Mouse (Mus musculus) midbrain, embryonic 13.5 days (tissue): ENCODE data around the gene Slc1a3. TPM values are rescaled to one million over a fixed set of nuclear protein-coding genes. Genes with fewer than 3 reads are reported as not detected.

ENCODE experiments used
- ATAC-seq: fragments of 200-750 bp; cut with Nextera tagmentation; 2 replicates; pipeline ENCODE4 v1.8.0; 2017; ENCODE audit warnings: mild to moderate bottlenecking, moderate TSS enrichment, moderate library complexity
- H3K27ac ChIP-seq: fragments of 300-500 bp; sonication (generic); 2 replicates; pipeline ENCODE4 v1.5.1; 2015; ENCODE audit warnings: inconsistent platforms, mild to moderate bottlenecking, moderate library complexity
- H3K27me3 ChIP-seq: fragments of 300-500 bp; sonication (generic); 2 replicates; pipeline ENCODE4 v1.6.1; 2015; ENCODE audit warnings: mild to moderate bottlenecking, inconsistent platforms
- H3K36me3 ChIP-seq: fragments of 300-500 bp; sonication (generic); 2 replicates; pipeline ENCODE4 v1.6.1; 2015; ENCODE audit warnings: mild to moderate bottlenecking, inconsistent platforms
- H3K4me1 ChIP-seq: fragments of 300-500 bp; sonication (generic); replicated peaks from 2 replicates; pipeline ENCODE4 v1.6.1; 2015; ENCODE audit warnings: inconsistent platforms
- H3K4me2 ChIP-seq: fragments of 300-500 bp; sonication (generic); replicated peaks from 2 replicates; pipeline ENCODE4 v1.6.1; 2015; ENCODE audit warnings: moderate library complexity, mild to moderate bottlenecking, inconsistent platforms
- H3K4me3 ChIP-seq: fragments of 300-500 bp; sonication (generic); replicated peaks from 2 replicates; pipeline ENCODE4 v1.5.1; 2015; ENCODE audit warnings: mild to moderate bottlenecking, inconsistent platforms
- H3K9ac ChIP-seq: fragments of 300-500 bp; sonication (generic); replicated peaks from 2 replicates; pipeline ENCODE4 v1.6.1; 2015; ENCODE audit warnings: mild to moderate bottlenecking, inconsistent platforms
- H3K9me3 ChIP-seq: fragments of 300-500 bp; sonication (generic); 2 replicates; pipeline ENCODE4 v1.6.1; 2016; ENCODE audit warnings: mild to moderate bottlenecking, inconsistent platforms
- WGBS: fragments of 180-500 bp; shearing (Covaris S2); methylation state at CpG from one replicate; pipeline ENCODE4 v1.1.7; 2015; 5-methylcytosine and 5-hydroxymethylcytosine counted together
- polyA plus RNA-seq: library from polyadenylated mRNA; unstranded; fragments of >200 nt; fragmentation: Nextera tagmentation; extraction: Ambion mirVana; gene quantifications from 2 replicates; pipeline ENCODE4 v1.2.1, GENCODE M21; 2015

The Slc1a3 gene
- polyA plus RNA-seq, 1 experiment from 2014 or later, result 85.4 TPM

GRCm38 (mm10) chr15:8639856-8640255 is 70.7 kb downstream of the Slc1a3 start:
- 79% methylated on average over 2 of the region's 2 CpGs for WGBS
- Histone ChIP-seq H3K36me3 (peaks cover 17% of the 10 kb centered on the region; the same call in 1 of the 2 replicates), H3K27me3 (no peaks in the 10 kb centered on the region), H3K4me2 (no peak overlapping the region), H3K9me3 (no peaks in the 10 kb centered on the region), H3K27ac (no peak overlapping the region), H3K9ac (no peak overlapping the region), H3K4me3 (no peak overlapping the region), H3K4me1 (0 out of 2 replicates have a peak, but pooled peaks cover 5% of the 10 kb centered on the region)
- ATAC-seq, result no peak

GRCm38 (mm10) chr15:8638568-8639325 is 71.8 kb downstream of the Slc1a3 start:
- no peak overlapping the region for H3K27ac ChIP-seq
- no peak overlapping the region for H3K4me2 ChIP-seq
- H3K36me3 ChIP-seq, result peaks cover 17% of the 10 kb centered on the region; the same call in 1 of the 2 replicates
- no peaks in the 10 kb centered on the region for H3K9me3 ChIP-seq
- no peak for ATAC-seq
- no peak overlapping the region for H3K9ac ChIP-seq
- H3K4me3 ChIP-seq, result no peak overlapping the region
- H3K27me3 ChIP-seq, result no peaks in the 10 kb centered on the region
- no peaks in the 10 kb centered on the region for H3K4me1 ChIP-seq
- WGBS, result 94% methylated on average over 15 of the region's 15 CpGs

- Histone ChIP-seq H3K27me3 (no peaks in the 10 kb centered on the region), H3K9ac (no peak overlapping the region), H3K27ac (no peak overlapping the region), H3K4me2 (no peak overlapping the region), H3K9me3 (no peaks in the 10 kb centered on the region), H3K4me1 (0 out of 2 replicates have a peak, but pooled peaks cover 3% of the 10 kb centered on the region), H3K36me3 (peaks cover 12% of the 10 kb centered on the region; the same call in 1 of the 2 replicates), H3K4me3 (no peak overlapping the region)
- WGBS, result 87% methylated on average over 2 of the region's 2 CpGs
- ATAC-seq, result no peak
Measured at GRCm38 (mm10) chr15:8637283-8637682, 73.3 kb downstream of the Slc1a3 start.

- Histone ChIP-seq H3K4me2 (no peak overlapping the region), H3K4me1 (0 out of 2 replicates have a peak, but pooled peaks cover 5% of the 10 kb centered on the region), H3K36me3 (peaks cover 8% of the 10 kb centered on the region; the same call in 1 of the 2 replicates), H3K27ac (no peak overlapping the region), H3K27me3 (peaks cover 6% of the 10 kb centered on the region; the same call in 1 of the 2 replicates), H3K9ac (no peak overlapping the region), H3K4me3 (no peak overlapping the region), H3K9me3 (no peaks in the 10 kb centered on the region)
- no peak for ATAC-seq
- 93% methylated on average over 15 of the region's 15 CpGs for WGBS
Measured at GRCm38 (mm10) chr15:8635974-8636373, 74.6 kb downstream of the Slc1a3 start.

- Histone ChIP-seq H3K4me2 (no peak overlapping the region), H3K27ac (no peak overlapping the region), H3K4me3 (no peak overlapping the region), H3K9ac (no peak overlapping the region), H3K27me3 (peaks cover 18% of the 10 kb centered on the region), H3K36me3 (peaks cover 7% of the 10 kb centered on the region; the same call in 1 of the 2 replicates), H3K9me3 (no peaks in the 10 kb centered on the region), H3K4me1 (peaks cover 7% of the 10 kb centered on the region; the same call in 1 of the 2 replicates)
- ATAC-seq, result no peak
- 87% methylated on average over 4 of the region's 4 CpGs for WGBS
Measured at GRCm38 (mm10) chr15:8634807-8635206, 75.8 kb downstream of the Slc1a3 start.

GRCm38 (mm10) chr15:8634355-8634754 is 76.2 kb downstream of the Slc1a3 start:
- no peak overlapping the region for H3K4me3 ChIP-seq
- no peaks in the 10 kb centered on the region for H3K9me3 ChIP-seq
- ATAC-seq, result no peak
- peaks cover 7% of the 10 kb centered on the region; the same call in 1 of the 2 replicates for H3K36me3 ChIP-seq
- peaks cover 10% of the 10 kb centered on the region; the same call in 1 of the 2 replicates for H3K4me1 ChIP-seq
- WGBS, result 49% methylated on average over 3 of the region's 3 CpGs
- no peak overlapping the region for H3K9ac ChIP-seq
- H3K4me2 ChIP-seq, result no peak overlapping the region
- peaks cover 20% of the 10 kb centered on the region for H3K27me3 ChIP-seq
- no peak overlapping the region for H3K27ac ChIP-seq

- 56% methylated on average over 6 of the region's 6 CpGs for WGBS
- H3K9ac ChIP-seq, result no peak overlapping the region
- H3K4me2 ChIP-seq, result no peak overlapping the region
- peaks cover 20% of the 10 kb centered on the region for H3K27me3 ChIP-seq
- H3K9me3 ChIP-seq, result no peaks in the 10 kb centered on the region
- peaks cover under 1% of the 10 kb centered on the region; the same call in 1 of the 2 replicates for H3K36me3 ChIP-seq
- ATAC-seq, result no peak
- no peak overlapping the region for H3K4me3 ChIP-seq
- H3K4me1 ChIP-seq, result peaks cover 13% of the 10 kb centered on the region; the same call in 1 of the 2 replicates
- no peak overlapping the region for H3K27ac ChIP-seq
Measured at GRCm38 (mm10) chr15:8633375-8633774, 77.2 kb downstream of the Slc1a3 start.

- H3K4me2 ChIP-seq, result no peak overlapping the region
- no peaks in the 10 kb centered on the region for H3K9me3 ChIP-seq
- peaks cover 19% of the 10 kb centered on the region for H3K4me1 ChIP-seq
- H3K27ac ChIP-seq, result no peak overlapping the region
- WGBS, result 3% methylated on average over 10 of the region's 10 CpGs
- H3K27me3 ChIP-seq, result peaks cover 26% of the 10 kb centered on the region
- peak; percentile 40 for ATAC-seq
- no peaks in the 10 kb centered on the region for H3K36me3 ChIP-seq
- H3K9ac ChIP-seq, result 0 out of 2 replicates have a peak overlapping the region, but pooled peaks have one; percentile 23
- no peak overlapping the region for H3K4me3 ChIP-seq
Measured at GRCm38 (mm10) chr15:8632361-8632760, 78.2 kb downstream of the Slc1a3 start.

- H3K4me1 ChIP-seq, result peaks cover 25% of the 10 kb centered on the region
- H3K36me3 ChIP-seq, result no peaks in the 10 kb centered on the region
- H3K27me3 ChIP-seq, result peaks cover 30% of the 10 kb centered on the region
- H3K27ac ChIP-seq, result peak overlapping the region; percentile 58; the same call in 1 of the 2 replicates
- H3K9me3 ChIP-seq, result no peaks in the 10 kb centered on the region
- peak overlapping the region; percentile 71 for H3K9ac ChIP-seq
- WGBS, result under 1% methylated on average over 13 of the region's 13 CpGs
- peak overlapping the region; percentile 78 for H3K4me2 ChIP-seq
- ATAC-seq, result peak; percentile 95
- peak overlapping the region; percentile 48 for H3K4me3 ChIP-seq
Measured at GRCm38 (mm10) chr15:8629317-8629831, 81.2 kb downstream of the Slc1a3 start.

- Histone ChIP-seq H3K27me3 (peaks cover 30% of the 10 kb centered on the region), H3K9ac (no peak overlapping the region), H3K4me1 (peaks cover 25% of the 10 kb centered on the region), H3K4me2 (peak overlapping the region; percentile 65; the same call in 1 of the 2 replicates), H3K9me3 (no peaks in the 10 kb centered on the region), H3K27ac (no peak overlapping the region), H3K4me3 (no peak overlapping the region), H3K36me3 (no peaks in the 10 kb centered on the region)
- ATAC-seq, result no peak
- WGBS, result 70% methylated on average over 8 of the region's 8 CpGs
Measured at GRCm38 (mm10) chr15:8628150-8628549, 82.4 kb downstream of the Slc1a3 start.

- 3% methylated on average over 15 of the region's 15 CpGs for WGBS
- H3K27ac ChIP-seq, result no peak overlapping the region
- H3K36me3 ChIP-seq, result no peaks in the 10 kb centered on the region
- 0 out of 2 replicates have a peak, but pooled peaks have one; percentile 3 for ATAC-seq
- peaks cover 30% of the 10 kb centered on the region for H3K27me3 ChIP-seq
- peak overlapping the region; percentile 65 for H3K4me2 ChIP-seq
- peak overlapping the region; percentile 47; the same call in 1 of the 2 replicates for H3K9ac ChIP-seq
- peaks cover 20% of the 10 kb centered on the region for H3K4me1 ChIP-seq
- H3K9me3 ChIP-seq, result no peaks in the 10 kb centered on the region
- peak overlapping the region; percentile 38 for H3K4me3 ChIP-seq
Measured at GRCm38 (mm10) chr15:8627097-8627537, 83.4 kb downstream of the Slc1a3 start.

- Histone ChIP-seq H3K36me3 (no peaks in the 10 kb centered on the region), H3K27me3 (peaks cover 18% of the 10 kb centered on the region), H3K9ac (no peak overlapping the region), H3K4me3 (no peak overlapping the region), H3K9me3 (no peaks in the 10 kb centered on the region), H3K4me1 (peaks cover 20% of the 10 kb centered on the region), H3K27ac (no peak overlapping the region), H3K4me2 (no peak overlapping the region)
- ATAC-seq, result no peak
- WGBS, result 52% methylated on average over 7 of the region's 7 CpGs
Measured at GRCm38 (mm10) chr15:8625370-8625769, 85.2 kb downstream of the Slc1a3 start.
